Mouse (Mus musculus) cerebellum, adult 2 months (tissue): ENCODE results near the gene Trim58.

ENCODE experiments used
- CTCF ChIP-seq: fragments of 200-500 bp; IDR thresholded peaks from 2 replicates; pipeline ENCODE4 v1.5.1; 2011; ENCODE audit warnings: low read depth, mild to moderate bottlenecking, control low read depth, low read length, moderate library complexity, borderline replicate concordance; ENCODE audit not compliant: insufficient read depth
- POLR2A ChIP-seq: fragments of 200-500 bp; IDR thresholded peaks from 2 replicates; pipeline ENCODE4 v1.6.1; 2011; ENCODE audit warnings: low read length, control low read depth, borderline replicate concordance; ENCODE audit not compliant: insufficient read depth

- TF ChIP-seq POLR2A (no peak), CTCF (no peak)
Observed at GRCm38 (mm10) chr11:58602062-58602461, 38.2 kb upstream of the Trim58 start.
